Mouse (Mus musculus) spleen, postnatal 4 days (tissue): ENCODE results near the gene Apln.

Source experiments
- DNase-seq, 2 experiments: peaks; one replicate each; pipeline ENCODE4 v3.0.0; 2022; ENCODE audit warnings: low spot score in 2 of 2

Apln gene

DNA sequence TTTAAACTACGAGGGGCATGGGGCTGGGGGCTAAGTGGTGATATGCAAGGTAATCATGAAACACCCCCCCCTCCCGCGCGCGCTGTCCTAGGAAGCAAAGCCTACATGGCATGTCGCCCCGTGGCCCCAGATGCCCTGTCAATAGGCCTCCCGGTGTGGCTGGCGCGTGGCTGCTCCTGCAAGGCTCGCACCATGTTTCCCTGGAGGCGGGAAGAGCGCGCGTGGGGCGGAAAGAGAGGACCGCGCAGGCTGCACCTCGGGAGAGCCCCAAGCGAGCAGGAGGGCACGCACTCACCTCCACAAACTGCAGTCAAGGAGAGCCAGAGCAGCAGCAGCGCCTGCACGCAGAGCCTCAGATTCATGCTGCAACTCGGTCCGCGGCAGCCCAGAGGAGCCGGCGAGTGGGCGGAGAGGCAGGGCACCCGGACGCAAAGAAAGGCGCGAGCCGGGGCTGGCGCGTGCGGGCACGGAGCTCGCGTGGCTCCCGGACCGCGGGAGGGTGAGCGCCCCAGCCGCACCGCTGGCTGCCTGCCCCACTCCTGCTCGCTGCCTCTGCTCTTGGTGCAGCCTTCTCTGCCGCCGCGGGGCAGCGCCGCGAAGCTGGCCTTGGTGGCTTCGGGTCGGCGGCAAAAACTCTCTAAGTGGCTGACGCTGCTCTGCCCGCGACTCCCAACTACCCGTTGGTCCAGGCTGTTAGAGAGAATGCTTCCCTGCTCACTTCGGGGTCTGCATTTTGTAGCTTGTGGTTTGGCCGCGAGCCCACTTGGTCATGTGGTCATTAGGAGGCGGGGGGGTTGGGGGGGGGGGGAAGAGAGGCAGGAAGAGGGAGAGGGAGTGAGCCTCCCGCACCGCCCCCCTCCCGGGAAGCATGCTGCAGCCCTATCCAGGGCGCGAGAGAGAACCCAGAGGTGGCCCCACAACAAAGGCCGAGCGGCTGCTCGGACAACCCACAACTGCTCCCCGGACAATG is at the start of gene Apln:
Gene Apln (minus strand): TSS at position 710 of the 970 bp plus-strand sequence.
- DNase-seq = peak in 1 of 2 experiments; percentile 10

DNA sequence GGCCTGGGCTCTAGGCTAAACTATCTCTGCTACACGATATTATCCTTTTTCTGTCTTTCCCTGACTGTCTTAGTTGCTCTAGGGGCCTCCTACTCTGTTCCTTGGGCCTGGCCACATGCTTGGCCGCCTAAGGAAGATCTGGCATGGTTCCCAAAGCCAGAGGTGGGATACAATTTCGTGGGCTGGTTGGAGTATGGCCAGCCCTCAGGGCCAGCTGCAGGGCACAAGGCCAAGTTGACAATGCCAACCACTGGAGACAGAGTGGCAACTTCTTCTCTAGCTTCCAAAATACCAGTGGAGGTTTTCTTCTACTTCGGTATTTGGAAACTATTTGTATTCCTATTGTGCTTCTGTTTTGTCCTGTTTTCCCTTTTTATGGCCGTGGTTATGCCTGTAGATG is 47.7 kb upstream of the Apln start:
- no peak for DNase-seq

DNA sequence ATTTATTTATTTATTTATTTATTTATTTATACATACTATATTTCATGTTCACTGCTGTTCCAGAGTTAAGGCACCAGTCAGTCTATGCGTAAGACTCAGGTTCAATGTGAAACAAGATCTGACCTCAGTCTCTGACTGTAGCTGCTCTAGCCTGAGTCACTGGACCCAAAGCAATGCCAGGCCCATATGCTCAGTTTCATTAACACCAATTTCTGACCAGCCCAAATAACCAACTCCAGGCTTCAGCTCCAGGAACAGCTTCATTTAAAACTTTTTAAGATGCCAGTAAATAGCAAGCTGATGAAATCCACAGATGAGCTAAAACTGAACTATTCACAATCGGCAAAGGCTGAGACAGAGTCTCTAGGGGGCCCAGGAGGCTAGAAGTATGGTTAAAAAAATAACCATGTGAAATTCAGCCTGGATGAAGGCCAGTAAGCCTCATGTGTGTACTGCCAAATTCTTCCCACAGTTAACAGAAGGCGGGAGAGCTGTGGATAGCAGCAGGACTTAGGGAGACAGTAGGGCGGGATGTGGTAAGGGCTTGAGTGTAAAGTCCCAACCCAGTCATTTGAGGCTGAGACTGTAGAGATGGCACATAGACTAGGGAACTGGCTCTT is 42.3 kb upstream of the Apln start:
- no peak for DNase-seq

DNA sequence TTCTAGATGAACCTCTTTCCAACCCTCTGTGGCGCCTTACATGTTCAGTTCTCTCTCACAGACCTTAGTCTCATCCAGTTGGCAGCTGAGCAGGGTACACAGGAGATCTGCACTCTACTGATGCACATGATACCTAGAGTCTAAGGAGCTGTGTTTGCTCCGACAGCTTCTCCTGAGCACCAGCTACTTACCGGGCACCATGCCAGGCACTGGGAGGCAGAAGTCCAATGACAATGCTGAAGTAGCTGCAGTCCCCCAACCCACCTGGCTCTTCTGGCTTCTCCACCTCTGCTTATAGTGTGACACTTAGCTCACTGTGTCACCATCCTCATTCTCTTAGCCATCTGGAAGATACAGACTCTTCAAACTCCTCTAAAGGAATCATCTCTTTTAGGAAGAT is 40.0 kb upstream of the Apln start:
- DNase-seq = no peak

DNA sequence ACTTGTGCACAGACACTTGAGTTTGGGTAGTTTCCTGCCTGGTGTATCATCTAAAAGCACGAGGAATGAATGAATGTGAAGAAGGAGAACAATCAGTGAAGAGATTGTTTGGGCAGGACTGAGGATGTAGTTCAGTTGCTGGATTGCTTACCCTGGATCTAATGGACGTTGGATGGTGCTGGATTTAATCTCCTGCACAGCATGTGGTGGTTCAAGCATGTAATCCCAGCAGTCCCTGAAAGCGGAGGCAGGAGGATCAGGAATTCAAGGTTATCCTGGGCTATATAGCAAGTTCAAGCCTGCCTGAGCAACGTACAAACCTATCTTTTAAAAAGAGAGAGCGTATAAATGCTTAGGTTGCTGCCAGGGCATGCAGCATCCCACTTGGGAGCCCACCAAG is 37.7 kb upstream of the Apln start:
- DNase-seq = no peak

DNA sequence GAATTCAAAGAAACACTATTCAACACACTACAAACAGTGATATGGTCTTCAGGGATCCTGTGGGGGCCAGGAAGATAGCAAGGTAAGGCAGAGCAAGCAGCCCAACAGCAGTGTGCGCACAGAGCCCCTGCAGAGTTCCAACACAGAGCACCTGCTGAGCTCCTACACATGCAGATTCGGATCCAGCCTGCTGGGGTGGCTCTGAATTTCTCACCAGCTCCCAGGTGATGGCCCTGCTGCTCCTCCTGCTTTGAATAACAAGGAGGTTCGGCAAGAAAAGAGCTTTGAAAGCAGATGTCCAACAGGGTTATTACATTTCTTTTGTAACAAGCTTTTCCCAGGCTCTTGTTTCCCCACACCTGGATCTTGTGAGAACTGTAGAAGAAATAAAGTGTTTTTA is 37.3 kb upstream of the Apln start:
- DNase-seq = no peak

DNA sequence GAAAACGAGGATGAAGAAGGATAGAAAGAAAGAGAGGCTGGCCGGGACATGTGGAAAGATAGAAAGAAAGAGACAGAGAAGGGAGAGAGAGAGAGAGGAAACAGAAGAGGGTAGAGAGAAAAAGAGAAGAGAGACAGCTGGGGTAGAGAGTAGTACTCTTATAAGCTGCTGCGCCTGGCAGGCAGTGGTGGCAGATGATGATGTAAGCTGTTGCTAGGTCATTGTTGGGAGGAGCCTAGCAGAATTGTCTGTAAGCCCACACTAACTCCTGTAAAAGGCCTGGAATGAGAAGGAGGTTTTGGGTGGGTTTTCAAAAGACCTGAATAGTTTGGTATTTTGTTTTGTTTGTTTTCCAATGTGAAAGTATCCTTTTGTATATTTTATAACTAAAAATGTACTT is 32.2 kb upstream of the Apln start:
- no peak for DNase-seq

DNA sequence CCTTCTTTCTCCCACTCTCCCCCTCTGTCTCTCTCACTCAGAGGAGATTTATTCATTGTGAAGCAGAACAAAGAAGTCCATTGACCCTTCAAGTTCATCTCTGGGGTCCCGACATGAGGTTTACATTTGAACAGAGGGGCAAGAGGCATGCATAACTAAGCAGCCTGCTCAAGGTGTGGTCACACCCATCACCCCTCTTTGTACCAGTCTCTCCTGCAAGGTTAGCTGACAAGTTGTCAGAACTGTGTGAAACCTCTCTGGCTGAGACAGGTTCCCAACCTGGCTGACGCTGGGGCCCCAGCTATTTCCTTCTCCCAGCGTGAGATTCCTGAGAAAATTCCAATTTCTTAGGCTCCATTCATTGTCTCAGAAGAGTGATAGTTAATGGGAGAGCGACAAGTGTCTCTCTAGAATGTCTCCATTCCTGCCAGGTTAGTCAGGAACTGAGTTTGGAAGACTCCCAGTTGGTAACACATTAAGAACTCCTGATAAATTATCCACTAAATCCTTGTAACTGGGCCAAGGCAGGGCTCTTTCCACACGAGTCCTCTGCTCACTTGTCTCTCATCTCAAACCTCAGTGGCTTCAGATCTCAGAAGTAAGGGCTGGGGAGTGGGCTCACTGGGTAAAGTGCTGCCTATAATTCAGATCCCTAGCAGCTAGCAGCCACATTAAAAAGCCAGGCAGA is 29.7 kb upstream of the Apln start:
- DNase-seq = no peak

DNA sequence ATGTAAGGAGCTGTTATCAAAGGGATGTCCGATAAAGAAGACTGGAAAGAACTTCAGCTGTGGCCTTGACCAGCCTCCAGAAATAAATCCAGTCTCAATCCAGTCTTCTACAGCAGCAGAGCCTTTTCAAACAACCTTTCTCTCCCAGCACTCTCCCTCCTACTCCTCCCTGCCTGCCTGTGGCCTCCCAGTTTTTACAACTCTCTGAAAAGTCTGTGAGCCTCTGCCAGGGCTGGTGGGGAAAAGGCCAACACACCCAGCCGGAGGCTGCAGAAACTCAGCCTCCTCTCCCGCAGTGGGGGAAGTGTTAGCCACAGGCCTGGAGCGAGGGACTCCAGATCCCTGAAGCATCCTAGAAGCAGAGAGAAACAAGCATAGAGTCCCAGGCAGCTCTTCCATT is 27.8 kb upstream of the Apln start:
- no peak for DNase-seq

DNA sequence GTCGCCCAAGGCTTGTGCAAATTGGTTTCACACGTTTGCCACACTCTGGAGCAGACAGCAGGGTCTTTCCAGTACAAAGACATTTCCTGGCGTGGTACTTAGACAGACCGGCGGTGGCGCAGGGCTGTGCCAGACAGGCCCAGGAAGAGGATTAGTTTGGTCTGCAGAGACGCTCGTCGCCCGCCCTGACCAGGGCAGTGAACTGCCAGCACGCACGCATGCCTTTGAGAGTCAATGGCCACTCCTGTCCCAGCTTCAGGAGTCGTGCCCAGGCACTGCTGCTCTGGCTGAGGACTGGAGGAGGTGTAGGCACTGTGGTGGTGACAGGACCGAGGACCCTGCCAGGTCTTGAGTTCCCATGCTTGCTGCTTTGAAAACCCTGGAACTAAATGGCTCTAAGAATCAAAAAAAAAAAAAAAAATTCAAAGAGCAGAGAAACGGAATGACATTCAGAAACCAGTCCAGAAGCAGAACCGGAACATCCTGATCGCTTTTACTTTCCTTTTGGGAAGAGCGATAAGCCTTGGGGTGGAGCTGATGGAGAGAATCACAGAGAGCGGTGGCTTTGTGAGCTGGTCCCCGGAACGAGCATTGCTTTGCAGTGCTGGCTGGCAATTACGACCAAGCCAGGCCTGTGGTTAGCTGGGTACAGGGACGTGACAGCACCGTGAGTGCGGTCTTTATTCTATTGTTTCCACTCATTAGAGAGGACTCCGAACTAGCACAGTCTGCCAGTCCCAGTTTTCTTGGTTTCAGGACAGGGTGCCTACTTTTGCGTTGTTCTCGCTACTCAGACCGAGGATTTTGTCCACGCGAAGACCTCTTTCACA is 19.7 kb upstream of the Apln start:
- peak; percentile 12 to 68 for DNase-seq

DNA sequence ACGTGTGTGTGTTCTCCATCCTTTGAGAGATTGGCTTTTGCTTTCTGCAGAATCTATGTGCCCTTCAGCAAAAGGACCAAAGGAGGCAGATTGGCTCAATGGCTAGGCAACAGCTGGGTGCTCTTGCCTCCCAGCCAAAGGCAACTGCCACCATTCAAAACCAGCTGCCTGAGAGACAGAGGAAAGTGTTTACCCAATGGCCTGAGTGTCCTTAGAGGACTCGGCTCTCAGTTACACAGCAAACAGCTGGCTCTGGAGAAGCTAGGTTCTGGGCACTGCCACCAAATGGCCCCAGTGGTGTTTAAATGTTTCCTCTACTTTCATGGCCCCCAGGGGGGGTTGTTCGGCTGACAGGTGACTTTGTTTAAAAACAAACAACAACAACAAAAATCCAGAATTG is 19.1 kb upstream of the Apln start:
- no peak for DNase-seq

DNA sequence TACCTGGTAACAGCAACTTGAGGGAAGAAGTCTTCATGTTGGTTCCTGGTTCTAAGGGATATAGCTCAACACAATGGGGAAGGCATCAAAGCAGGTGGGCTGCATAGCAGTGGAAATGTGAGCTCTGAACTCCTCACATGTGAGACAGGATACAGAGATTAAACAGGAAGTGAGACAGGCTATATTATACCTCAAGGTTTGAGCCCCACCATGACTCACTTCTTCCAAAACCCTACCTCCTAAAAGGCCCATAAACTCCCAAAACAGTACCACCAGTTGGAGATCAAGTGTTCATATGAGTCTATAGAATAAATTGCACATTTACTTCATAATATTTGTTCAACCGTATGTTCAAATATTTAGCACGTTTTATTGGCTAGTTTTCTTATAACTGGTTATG is 11.7 kb upstream of the Apln start:
- DNase-seq = no peak

DNA sequence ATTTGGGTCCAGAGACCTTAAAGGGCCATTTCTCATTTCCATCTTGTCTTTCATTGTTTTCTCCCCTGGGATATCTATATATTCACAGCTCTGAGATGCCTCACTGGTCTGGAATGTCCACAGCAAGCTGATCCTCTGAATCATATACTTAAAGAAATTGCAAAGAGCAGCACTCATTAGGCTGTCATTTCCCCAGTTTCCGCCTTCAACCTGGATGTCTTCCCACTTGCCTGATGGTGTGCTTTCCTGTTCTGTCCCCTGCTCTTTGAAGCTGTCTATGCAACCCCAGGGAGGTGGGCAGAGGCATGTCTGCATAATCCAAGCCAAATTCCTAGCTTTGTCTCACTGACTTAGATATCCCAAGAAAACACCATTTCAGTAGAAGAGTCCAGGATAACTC is 9.6 kb upstream of the Apln start:
- DNase-seq = no peak

DNA sequence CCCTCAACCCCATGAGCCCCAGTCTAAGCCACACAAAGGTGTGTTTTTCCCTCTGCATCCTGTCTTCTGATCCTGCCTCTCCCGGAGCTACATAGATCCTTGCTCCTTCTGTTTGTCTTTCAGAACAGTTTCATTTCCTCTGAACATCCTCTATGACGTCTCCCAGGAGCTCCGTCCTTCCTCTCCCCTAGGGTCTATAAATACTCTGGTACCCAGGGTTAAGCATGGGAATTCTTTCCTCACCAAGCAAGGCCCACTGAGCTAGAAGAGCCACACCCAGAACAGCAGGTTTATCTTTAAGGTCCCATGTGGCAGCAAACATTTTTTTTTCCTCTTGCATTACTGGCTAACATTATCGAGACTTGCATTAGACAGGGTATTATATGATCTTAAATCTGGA is 8.1 kb upstream of the Apln start:
- no peak for DNase-seq

DNA sequence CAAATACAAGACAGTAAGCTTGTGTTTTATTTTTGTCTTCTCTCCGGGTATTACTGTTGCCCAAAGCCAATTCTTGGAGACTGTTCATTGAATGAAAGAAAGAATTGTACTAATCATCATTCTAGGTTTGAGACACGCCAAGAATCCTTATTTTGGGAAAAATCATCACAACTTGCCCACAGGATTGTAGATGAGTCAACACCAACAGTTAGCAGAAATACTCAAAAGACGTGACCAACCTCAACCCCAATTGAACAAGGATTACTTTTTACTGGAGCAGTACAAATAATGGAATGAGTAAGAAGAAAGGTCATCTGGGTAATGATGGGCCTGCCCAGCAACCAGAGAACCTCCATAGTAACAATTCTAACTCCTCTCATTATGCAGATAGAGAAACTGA is 5.7 kb upstream of the Apln start:
- DNase-seq = no peak

DNA sequence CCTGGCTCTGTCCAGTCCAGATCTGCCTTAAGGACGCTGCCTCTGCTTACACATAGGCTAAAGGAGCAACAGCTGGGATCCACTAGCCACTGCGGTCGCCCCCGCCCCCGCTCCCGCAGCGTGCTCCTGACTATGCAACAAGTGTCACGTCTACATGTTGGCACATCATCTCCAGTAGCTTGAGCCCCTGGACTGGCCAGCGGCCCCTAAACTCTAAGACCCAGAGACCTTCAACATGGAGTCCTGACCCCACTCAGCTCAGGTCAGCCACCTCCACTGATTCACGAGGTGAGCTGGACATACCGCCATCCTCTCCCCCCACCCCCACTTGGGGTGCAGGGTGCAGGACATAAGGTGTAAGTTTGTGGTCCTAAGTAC is 898 bp downstream of the Apln start:
- no peak for DNase-seq

DNA sequence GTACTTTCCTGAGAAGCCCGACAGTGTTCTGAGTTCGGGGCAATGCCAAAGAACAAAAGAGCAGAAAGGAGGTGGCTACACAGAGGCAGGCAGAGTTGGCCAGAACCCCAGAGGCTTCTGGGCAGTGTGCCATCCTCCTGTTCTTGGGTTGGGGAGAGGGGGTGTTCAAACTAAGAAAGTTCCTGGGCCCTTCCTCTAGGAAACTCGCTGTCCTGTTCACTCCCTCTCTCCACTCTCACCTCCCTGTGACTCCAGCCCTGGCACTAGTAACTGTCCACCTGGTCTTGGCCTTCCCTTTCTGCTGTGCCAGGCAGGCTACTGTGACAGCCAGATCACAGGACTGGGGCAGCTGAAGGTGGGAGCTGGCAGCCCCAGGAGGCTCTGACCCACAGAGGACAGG is 1.6 kb downstream of the Apln start:
- DNase-seq = no peak

DNA sequence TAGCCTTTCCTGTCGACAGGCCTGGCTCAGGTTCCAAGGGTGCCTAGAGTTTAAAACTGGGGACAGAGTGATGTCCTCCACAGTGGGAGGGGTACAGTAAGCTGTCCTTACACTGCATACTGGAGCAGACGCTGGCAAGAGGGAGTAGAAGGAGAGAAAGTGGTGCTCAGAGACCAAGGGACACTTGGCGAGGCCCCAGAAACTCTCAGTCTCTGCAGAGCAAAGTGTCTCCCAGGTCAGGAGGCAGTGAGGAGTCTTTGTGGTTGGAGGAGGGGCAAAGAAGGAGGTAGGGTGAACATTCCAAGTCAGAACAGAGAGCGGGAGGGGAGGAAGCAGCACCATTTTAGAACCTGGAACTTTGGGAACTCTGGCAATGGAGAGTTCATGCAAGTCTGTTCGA is 2.8 kb downstream of the Apln start:
- no peak for DNase-seq

DNA sequence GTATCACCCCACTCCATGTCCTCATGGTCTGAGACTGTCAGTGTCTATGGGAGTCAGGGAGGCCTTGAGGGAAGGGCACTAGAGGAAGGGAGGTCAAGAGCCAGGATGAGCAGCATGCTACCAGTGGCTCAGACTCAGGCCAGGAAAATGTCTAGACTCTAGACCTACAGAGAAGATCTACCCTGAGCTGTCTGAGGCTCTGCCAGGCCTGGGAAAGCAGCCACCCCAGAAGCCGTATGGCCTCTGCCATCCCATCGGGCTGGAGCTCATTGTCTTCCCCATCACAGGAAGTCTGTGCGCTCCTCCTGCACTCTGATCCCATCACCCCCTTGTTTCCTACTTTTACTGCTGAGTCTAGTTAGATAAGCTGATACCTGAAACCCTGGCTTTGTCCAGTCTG is 4.1 kb downstream of the Apln start:
- no peak for DNase-seq

DNA sequence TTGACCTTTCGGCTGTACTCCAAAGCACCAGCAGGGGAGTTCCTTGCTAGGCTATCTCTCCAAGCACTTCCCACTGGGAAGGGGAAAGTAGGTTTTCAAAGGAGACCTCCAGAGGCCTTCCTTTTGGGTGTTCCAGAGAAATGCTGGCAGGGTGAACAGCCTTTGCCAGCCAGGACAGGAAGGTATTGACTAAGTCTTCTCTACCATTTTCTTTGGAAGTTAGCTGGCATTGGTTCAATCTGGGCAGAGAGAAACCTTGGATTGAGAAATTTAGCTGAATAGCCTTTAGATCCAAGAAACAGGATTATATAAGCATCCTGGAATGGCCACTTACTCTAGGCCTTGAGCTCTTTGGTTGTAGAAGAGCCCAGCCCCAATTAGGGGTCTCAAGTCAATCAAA is 11.8 kb downstream of the Apln start:
- no peak for DNase-seq

DNA sequence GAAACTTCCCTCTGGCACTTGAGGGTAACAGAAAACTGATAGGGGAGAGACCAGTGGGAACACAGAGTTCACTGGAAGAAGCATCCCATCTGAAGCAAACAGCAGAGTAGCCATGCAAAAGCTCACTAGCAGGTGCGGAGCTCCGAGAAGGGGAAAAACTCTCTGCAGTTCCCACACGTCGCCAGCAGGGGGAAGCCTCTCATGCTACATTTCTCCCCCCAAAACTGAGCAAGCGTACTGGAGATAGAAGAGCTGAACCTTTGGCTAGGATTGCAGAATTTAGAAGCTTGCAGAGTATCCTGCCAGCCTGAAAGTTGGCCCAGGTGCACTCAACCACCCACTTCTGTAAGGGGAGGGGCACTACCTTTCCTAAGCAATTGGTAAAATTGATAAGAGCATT is 14.7 kb downstream of the Apln start:
- peak; percentile 48 to 83 for DNase-seq

DNA sequence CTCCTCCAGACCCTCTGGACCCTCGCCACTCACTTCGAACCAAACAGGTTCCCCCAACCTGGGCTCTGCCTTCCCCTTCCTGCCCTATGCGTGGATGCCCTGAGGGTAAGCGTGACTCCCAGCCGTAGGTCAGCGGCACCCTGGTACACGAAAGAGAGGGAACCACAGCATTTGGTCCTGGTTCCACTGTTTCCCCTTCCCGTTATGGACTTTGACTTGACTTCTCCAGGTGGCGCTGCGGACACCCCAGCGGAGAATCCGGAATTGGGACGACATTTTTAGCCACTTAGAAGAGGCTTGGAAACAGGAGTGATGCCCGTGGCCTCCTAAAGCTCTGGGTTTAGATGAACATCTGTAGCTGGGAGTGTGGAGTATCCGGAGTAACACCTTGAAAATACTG is 15.3 kb downstream of the Apln start:
- no peak for DNase-seq
